Mouse (Mus musculus): ENCODE results near the gene Ppm1m. TPM values are rescaled to one million over a fixed set of nuclear protein-coding genes. Genes with fewer than 3 reads are reported as not detected.

Gene Ppm1m
- total RNA-seq, 2 experiments from 2014 or later, result 11.8 to 15.0 TPM

DNA sequence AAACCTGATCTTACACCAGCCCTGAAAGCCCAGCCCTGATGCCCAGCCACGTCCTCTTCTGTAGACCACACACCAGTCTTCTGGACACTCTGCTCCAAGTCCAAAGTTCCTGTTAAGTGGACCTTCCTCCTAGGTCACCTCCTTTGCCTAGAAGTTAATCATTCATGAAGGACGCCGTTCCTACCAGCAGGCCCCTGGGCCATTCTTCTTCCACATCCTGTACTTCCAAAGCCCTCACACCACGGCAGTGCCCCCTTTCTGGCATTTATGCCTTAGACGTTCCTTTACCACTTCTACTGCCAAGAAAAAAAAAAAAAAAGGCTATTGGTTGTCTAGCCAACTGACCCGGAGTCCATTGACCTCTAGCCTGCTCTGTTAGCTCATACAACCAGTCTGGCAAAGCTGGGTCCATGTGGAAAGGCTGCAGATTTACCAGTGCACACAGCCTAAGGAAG is 41.5 kb downstream of the Ppm1m start, which contains the start of gene Glyctk:
TSS of gene Glyctk (minus strand) at position 102 of the 455 bp plus-strand sequence.
- no peak for DNase-seq

GRCm38 (mm10) chr9:106157623-106157925 is 42.0 kb downstream of the Ppm1m start:
- DNase-seq, result no peak

DNA sequence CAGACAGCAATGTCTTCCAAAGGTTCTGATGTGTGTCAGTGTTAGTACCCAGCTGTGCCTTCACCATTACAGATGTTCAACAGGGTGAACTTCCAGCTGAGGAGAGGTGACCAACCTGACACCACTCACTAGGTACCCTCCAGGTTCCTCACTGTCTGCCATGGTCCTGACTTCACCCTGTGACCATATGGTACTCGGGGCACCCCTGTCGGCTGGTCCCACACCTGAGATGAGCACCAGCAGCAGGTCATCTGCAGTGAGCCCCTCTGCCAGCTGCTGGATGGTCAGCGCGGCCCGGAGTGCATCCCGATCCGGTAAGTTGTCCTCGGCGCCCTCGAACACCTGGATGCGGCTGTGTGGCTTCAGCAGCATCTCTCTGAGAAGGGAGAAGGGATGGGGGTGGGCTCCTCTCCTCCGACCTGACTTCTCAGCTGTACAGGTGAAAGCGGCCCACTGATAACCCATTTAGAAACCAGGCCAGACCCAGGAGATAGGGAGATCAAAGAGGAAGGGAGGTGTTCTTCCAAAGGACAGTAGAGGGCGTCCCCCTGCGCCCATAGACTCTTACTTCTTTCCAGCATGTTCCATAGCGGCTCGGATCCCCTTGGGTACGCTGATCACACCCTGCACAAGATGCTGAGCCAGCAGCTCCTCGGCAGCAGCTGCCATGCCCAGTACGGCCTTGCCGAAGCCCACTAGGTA is 42.5 kb downstream of the Ppm1m start:
- no peak for DNase-seq

DNA sequence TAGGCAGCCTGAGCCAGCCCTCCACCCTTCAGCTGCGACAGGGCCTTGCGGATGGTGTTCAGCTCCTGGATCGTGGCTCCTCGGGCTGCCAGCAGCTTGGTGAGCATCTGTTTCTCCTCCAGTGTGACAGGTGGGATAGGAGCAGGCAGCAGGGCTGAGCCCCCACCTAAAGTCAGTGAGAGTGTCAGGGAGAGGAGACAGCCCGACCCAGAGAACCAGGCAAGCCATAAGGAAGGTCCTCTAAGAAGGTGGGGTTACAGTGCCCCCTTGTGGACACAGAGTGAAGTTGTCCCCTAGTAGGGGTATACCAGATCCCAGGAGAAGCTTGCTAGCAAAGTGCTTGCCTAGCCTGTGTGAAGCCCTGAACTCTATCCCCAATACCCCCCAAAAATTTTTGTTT is 43.1 kb downstream of the Ppm1m start:
- peak; percentile 40 to 53 for DNase-seq

DNA sequence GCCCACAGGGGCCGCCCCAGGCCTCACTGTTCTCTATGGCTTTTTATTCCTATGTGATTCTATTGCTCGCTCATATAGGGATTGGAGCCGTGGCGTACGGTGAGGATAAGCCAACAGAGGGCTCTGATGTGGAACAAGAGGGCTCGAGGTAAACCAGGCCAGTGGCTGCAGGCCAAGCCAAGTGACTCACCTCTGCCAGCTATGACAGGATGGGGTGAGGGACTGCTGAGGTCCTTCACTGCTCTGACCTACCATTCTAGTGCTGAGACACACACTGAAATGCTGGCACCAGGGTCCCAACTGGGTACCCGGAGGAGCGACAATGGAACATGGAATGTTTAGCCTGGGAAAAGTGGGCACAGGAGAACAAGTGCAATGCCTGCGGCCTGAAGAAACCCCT is 45.4 kb downstream of the Ppm1m start:
- DNase-seq, result no peak

DNA sequence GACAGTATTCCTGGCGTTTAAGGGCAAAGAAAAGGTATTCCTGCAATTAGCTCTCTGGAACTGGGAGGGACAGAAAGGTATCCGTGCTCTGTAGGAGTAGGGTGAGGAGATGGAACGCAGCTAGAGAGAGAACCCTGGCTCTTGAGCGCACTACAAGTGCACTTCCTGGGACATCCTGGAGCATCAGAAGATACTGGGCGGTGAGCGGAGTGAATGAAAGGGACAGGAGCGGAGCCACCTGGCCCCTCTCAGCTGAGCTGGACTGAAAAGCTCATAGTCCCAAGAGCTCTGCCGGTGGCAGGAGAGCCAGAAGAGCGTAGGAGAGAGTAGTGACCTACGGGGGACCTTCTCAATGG is 50.2 kb downstream of the Ppm1m start:
- DNase-seq, result no peak

DNA sequence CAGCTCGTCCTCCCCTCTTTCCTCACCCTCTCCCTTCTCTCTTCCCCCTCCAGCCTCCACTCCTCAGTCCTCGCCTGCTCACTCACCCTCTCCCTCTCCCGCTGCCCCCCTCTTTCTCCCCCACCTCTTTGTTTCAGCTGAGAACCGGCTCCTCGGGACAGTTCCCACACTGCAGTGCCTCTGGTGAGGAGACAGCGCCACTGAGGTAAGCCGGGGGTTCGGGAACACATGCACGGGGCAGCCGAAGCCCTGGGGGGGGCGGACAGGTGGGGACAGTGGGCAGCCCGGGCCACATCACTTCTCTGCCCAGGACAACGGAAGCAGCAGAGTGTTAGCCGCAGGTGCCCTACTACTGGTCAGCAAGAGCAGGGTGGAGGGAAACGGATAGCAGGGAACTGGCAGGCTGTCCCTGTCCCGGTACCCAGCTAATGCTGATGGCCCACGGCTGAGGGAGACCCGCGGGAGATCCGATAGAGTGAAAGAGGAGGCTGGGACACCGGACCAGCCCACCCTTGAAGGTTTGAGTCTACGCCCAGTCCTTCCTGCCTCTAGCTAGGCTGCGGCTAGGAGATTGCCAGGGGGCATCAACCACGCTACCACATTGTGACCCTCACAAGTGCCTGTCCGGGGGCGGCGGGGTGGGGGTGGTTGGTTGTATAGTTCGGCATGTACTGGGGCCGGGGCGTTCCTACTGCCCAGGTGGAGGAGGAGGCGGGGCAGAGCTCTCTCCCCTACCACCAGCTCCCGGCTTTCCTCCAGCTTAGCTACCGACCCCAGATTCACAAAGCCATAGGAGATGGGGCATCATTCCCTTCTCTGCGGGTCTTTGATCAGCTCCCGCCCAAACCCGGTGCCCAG is 50.8 kb downstream of the Ppm1m start:
- no peak for DNase-seq

- no peak for DNase-seq
These were observed 51.6 kb downstream of the Ppm1m start for GRCm38 (mm10) chr9:106147851-106148431.

DNA sequence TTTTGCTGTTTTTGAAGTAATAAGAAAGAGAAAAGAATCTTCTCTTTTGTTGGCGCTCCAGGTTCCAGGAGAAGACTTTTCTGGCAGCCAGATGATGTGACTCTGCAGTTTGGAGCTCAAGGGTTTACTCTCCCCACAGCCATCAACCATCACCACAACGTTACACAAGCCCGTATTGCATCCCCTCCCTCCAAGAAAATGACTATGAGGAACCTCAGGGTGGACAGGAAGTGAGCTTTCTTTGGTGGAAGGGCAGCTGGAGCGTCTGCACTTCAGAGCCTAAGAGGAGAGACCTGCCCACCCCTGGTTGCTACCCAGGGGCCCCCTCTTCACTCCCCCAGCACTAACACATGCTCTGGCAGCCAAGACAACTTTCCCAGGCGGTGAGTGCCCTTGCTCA is 52.3 kb downstream of the Ppm1m start:
- DNase-seq, result no peak

GRCm38 (mm10) chr9:106145582-106145981 is 54.0 kb downstream of the Ppm1m start:
- DNase-seq, result no peak

Small RNAs within 50 kb of the gene (microRNA-seq; reads per million reads assigned to microRNA genes)
- gene Mir135a-1 (0 to 0.54 reads per million in 2 experiments), gene Mirlet7g (79,413 to 87,250 reads per million in 2 experiments)

Other genes starting within 250 kb of the Ppm1m start
- under 1 TPM; 0.12 to 0.59 TPM for gene Col6a5, start 239.1 kb downstream of the Ppm1m start, total RNA-seq (2021)
- under 1 TPM in 1 of 2 experiments, not detected in 1; 0.15 TPM for gene Col6a4, start 103.0 kb downstream of the Ppm1m start, total RNA-seq (2021)
- 1 to 10 TPM; 2.5 to 2.9 TPM for gene Glyctk, start 41.6 kb downstream of the Ppm1m start, total RNA-seq (2021)
- 10 to 100 TPM; 38.2 to 39.5 TPM for gene Wdr82, start 28.8 kb downstream of the Ppm1m start, total RNA-seq (2021)
- 100 to 1,000 TPM; 229 to 242 TPM for gene Twf2, start 3.4 kb upstream of the Ppm1m start, total RNA-seq (2021)
- 1 to 10 TPM in 1 of 2 experiments, under 1 TPM in 1; 0.45 to 1.3 TPM for gene Tlr9, start 22.9 kb upstream of the Ppm1m start, total RNA-seq (2021)
- gene Alas1, start 48.9 kb upstream of the Ppm1m start, total RNA-seq (2021), result 100 to 1,000 TPM; 345 to 482 TPM
- 1 to 10 TPM; 4.0 to 4.2 TPM for gene Poc1a, start 81.3 kb upstream of the Ppm1m start, total RNA-seq (2021)
- gene Dusp7, start 168.9 kb upstream of the Ppm1m start, total RNA-seq (2021), result 10 to 100 TPM; 45.5 to 46.2 TPM
- 100 to 1,000 TPM; 272 to 273 TPM for gene Rpl29, start 229.7 kb upstream of the Ppm1m start, total RNA-seq (2021)
- gene Acy1, start 238.6 kb upstream of the Ppm1m start, total RNA-seq (2021), result 10 to 100 TPM; 26.1 to 26.8 TPM
- 1 to 10 TPM; 8.5 to 8.6 TPM for gene Abhd14b, start 247.7 kb upstream of the Ppm1m start, total RNA-seq (2021)
- 10 to 100 TPM; 19.0 to 19.6 TPM for gene Abhd14a, start 247.9 kb upstream of the Ppm1m start, total RNA-seq (2021)